Mouse (Mus musculus): ENCODE data around the gene Sirt6. TPM values are rescaled to one million over a fixed set of nuclear protein-coding genes. Genes with fewer than 3 reads are reported as not detected.
"Not testable (repeated sequence)": the region's sequence is repeated elsewhere in the genome, so short reads cannot be mapped to it uniquely, and the experiment has no call there.

Gene Sirt6
- polyA plus RNA-seq, 1 experiment from 2014 or later, result 46.5 TPM

DNA sequence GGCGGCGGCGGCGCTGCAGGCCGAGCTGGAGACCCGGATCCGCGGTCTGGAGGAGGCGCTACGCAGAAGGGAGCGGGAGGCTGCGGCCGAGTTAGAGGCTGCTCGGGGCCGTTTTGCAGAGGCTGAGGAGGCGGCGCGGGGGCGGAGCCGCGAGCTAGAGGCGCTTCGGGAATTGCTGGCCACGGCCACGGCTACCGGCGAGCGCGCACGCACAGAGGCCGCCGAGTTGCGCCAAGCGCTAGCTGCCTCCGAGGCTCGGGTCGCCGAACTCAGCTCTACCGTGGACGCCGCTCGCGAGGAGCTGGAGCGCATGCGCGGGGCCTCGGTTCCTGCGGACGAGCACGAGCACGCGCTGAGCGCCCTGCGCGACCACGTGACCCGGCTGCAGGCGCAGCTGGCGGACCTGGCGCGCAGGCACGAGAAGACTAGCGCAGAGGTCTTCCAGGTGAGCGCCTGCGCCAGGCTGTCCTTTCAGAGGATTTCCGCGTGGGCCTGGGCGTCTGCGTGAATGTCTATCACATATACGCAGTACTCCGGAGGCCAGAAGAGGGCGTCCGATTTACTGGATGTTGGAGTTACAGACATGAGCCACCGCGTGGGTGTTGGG lies 16.0 kb upstream of the Sirt6 start:
- peak; percentile 86 for ATAC-seq (ENCODE audit: insufficient number of reproducible peaks, low FRiP score, low TSS enrichment, low read depth)
- Histone ChIP-seq H3K9me3 (ENCODE audit: control insufficient read depth, low read length) (no peaks in the 10 kb centered on the region), H3K4me1 (ENCODE audit: control insufficient read depth, insufficient read depth, low read length) (peaks cover 10% of the 10 kb centered on the region), H3K27ac (replicated peaks; ENCODE audit: low read depth, low read length) (peak overlapping the region; percentile 94), H3K27me3 (ENCODE audit: control insufficient read depth, insufficient read depth, low read length) (no peaks in the 10 kb centered on the region), H3K9ac (ENCODE audit: low read length) (peak overlapping the region; percentile 80), H3K4me2 (ENCODE audit: low read depth, severe bottlenecking) (peak overlapping the region; percentile 61), H3K4me3 (ENCODE audit: low read depth, low read length) (peak overlapping the region; percentile 60), H3K36me3 (ENCODE audit: control insufficient read depth, insufficient read depth, low read length) (no peaks in the 10 kb centered on the region)
- WGBS, result under 1% methylated on average over 75 of the region's 75 CpGs
- DNase-seq (ENCODE audit: low spot score), result peak; percentile 96

DNA sequence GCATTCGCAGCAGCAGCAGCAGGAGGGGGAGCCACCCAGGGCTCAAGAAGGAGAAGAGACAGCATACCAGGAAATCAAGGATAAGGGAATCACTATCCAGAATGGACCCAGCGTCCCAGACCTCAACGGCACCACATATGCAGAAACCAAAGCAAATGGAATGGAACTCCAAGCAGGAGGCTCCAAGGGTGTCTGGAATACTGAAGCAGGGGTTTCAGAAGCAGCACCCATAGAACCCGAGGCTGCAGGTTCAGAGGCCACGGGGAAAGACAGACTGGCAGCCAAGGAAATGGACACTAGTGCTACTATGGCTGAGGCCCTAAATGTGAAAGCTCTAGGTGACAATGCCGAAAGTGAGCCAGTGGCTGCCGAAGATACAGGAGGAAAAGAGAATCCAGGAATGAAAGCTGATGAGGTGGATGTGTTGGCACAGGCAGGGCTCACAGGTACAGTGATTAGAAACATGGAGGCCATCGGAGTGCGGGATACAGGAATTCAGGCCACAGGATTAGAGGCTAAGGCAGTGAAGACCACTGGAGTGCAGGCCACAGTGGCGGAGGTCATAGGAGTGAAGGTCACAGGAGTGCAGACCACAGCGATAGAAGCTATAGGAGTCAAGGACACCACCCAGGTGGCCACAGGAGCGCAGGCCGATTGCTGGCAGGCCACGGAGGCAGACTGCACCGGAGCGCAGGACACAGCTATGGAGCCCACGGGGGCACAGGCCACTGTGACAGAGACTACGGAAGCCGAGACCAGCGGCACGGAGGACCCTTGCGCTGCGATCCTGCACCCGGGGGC lies 15.3 kb upstream of the Sirt6 start:
- no peak for DNase-seq (ENCODE audit: low spot score)

DNA sequence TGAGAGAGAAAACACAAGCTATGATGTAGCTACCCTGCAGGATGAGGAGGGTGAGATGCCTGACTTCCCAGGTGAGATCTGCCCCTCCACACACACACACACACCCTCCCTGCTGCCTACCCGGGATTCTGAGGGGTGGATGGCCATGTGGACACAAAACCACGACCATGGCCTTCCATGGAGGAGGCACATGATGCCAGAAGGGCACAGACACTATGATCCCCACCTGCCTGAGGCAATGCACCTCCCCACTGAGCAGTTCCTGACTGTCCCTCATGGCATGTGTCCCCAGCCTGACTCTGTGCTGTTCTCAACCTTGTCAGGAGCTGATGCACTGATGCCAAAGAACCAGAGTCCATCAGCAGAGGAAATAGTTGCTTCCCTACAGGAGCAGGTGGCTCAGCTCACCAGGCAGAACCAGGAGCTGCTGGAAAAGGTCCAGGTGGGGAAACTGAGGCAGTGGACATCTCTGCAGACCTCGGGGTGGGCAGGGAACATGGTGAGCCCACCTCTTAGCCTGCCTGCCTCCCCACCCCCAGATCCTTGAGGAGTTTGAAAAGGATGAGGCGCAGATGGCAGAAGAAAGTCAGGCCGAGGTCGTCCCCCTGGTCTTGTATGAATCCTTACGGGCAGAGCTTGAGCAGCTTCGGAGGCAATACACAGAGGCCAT lies 14.5 kb upstream of the Sirt6 start:
- ATAC-seq (ENCODE audit: insufficient number of reproducible peaks, low FRiP score, low TSS enrichment, low read depth) (no peak), DNase-seq (ENCODE audit: low spot score) (no peak)
- 79% methylated on average over 8 of the region's 8 CpGs for WGBS
- Histone ChIP-seq H3K27me3 (ENCODE audit: control insufficient read depth, insufficient read depth, low read length) (no peaks in the 10 kb centered on the region), H3K4me2 (ENCODE audit: low read depth, severe bottlenecking) (peak overlapping the region; percentile 61), H3K4me3 (ENCODE audit: low read depth, low read length) (peak overlapping the region; percentile 60; the same call in 1 of the 2 replicates), H3K4me1 (ENCODE audit: control insufficient read depth, insufficient read depth, low read length) (peaks cover 10% of the 10 kb centered on the region), H3K27ac (replicated peaks; ENCODE audit: low read depth, low read length) (no peak overlapping the region), H3K36me3 (ENCODE audit: control insufficient read depth, insufficient read depth, low read length) (no peaks in the 10 kb centered on the region), H3K9me3 (ENCODE audit: control insufficient read depth, low read length) (no peaks in the 10 kb centered on the region), H3K9ac (ENCODE audit: low read length) (peak overlapping the region; percentile 80; the same call in 1 of the 2 replicates)

More for the DNA sequence above, 15.3 kb upstream of the Sirt6 start:
- Histone ChIP-seq H3K4me2 (ENCODE audit: low read depth, severe bottlenecking) (peak overlapping the region; percentile 61), H3K36me3 (ENCODE audit: control insufficient read depth, insufficient read depth, low read length) (no peaks in the 10 kb centered on the region), H3K9me3 (ENCODE audit: control insufficient read depth, low read length) (no peaks in the 10 kb centered on the region), H3K27ac (replicated peaks; ENCODE audit: low read depth, low read length) (peak overlapping the region; percentile 94), H3K4me3 (ENCODE audit: low read depth, low read length) (peak overlapping the region; percentile 60), H3K9ac (ENCODE audit: low read length) (peak overlapping the region; percentile 80), H3K27me3 (ENCODE audit: control insufficient read depth, insufficient read depth, low read length) (no peaks in the 10 kb centered on the region), H3K4me1 (ENCODE audit: control insufficient read depth, insufficient read depth, low read length) (peaks cover 10% of the 10 kb centered on the region)
- 21% methylated on average over 24 of the region's 24 CpGs for WGBS
- peak; percentile 31 for ATAC-seq (ENCODE audit: insufficient number of reproducible peaks, low FRiP score, low TSS enrichment, low read depth)

DNA sequence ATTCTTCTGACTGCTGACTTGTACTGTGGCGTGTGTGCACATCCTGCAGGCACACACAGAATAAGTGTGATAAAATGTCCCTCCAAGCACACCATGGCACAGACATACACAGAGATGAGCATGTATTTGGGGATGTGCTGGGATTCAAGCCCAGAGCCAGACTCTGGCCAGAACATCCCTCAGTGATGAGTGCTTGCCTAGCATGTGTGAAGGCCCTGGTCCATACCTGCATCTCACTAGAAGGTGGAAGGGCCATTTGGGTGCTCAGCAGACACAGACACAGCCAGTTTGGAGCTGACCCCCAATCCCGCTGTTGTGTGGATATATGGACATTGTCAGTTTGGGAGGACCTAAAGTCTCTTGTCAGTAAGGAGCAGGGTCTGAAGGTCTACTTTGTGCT lies 14.0 kb upstream of the Sirt6 start:
- H3K27me3 ChIP-seq (ENCODE audit: control insufficient read depth, insufficient read depth, low read length), result no peaks in the 10 kb centered on the region
- no peak overlapping the region for H3K9ac ChIP-seq (ENCODE audit: low read length)
- ATAC-seq (ENCODE audit: insufficient number of reproducible peaks, low FRiP score, low TSS enrichment, low read depth) (no peak), DNase-seq (ENCODE audit: low spot score) (no peak)
- H3K36me3 ChIP-seq (ENCODE audit: control insufficient read depth, insufficient read depth, low read length), result no peaks in the 10 kb centered on the region
- H3K4me3 ChIP-seq (ENCODE audit: low read depth, low read length), result no peak overlapping the region
- H3K4me1 ChIP-seq (ENCODE audit: control insufficient read depth, insufficient read depth, low read length), result peaks cover 10% of the 10 kb centered on the region
- H3K4me2 ChIP-seq (ENCODE audit: low read depth, severe bottlenecking), result no peak overlapping the region
- 91% methylated on average over 2 of the region's 2 CpGs for WGBS
- H3K9me3 ChIP-seq (ENCODE audit: control insufficient read depth, low read length), result no peaks in the 10 kb centered on the region
- H3K27ac ChIP-seq (replicated peaks; ENCODE audit: low read depth, low read length), result no peak overlapping the region

DNA sequence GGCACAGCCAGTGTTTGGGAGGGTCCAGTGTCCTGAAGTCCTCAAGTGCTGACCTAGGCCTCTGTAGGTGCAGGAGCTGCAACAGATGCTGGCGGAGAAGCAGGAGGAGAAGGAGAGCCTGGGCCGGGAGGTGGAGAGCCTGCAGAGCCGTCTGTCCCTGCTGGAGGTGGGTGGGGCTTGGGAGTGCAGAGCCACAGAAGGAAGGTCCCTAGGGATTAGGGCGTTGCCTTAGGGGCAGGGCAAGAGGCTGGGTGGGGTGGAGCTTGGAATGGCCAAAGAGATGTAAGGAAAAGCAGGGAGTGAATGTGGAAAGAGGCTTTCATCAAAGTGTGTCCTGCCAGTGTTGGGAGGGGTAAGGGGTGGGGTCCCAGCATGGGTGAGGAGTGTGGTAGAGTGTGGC lies 13.2 kb upstream of the Sirt6 start:
- not testable (repeated sequence) for H3K4me3 ChIP-seq (ENCODE audit: low read depth, low read length); H3K36me3 ChIP-seq (ENCODE audit: control insufficient read depth, insufficient read depth, low read length); H3K27ac ChIP-seq (replicated peaks; ENCODE audit: low read depth, low read length); H3K9ac ChIP-seq (ENCODE audit: low read length); H3K4me2 ChIP-seq (ENCODE audit: low read depth, severe bottlenecking); DNase-seq (ENCODE audit: low spot score); H3K27me3 ChIP-seq (ENCODE audit: control insufficient read depth, insufficient read depth, low read length); ATAC-seq (ENCODE audit: insufficient number of reproducible peaks, low FRiP score, low TSS enrichment, low read depth); H3K9me3 ChIP-seq (ENCODE audit: control insufficient read depth, low read length)
- peaks cover 10% of the 10 kb centered on the region for H3K4me1 ChIP-seq (ENCODE audit: control insufficient read depth, insufficient read depth, low read length)
- 39% methylated on average over 4 of the region's 4 CpGs for WGBS

DNA sequence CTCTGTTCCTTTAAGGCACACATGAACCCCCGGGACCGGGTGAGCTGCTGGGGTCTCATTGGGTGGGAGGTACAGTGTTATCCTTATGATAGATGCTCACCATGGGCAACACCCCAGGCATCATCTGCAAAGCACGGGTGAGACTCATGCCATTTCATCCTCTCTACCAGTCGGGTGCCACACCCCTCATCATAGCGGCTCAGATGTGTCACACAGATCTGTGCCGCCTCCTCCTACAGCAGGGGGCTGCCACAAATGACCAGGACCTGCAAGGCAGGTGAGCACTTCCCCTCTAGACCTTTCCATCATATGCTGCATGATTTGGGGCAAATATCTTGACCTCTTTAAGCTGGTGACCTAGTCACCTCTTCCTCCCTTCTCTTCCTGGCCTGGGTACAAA lies 10.5 kb upstream of the Sirt6 start:
- no peak overlapping the region for H3K4me2 ChIP-seq (ENCODE audit: low read depth, severe bottlenecking)
- DNase-seq (ENCODE audit: low spot score) (no peak), ATAC-seq (ENCODE audit: insufficient number of reproducible peaks, low FRiP score, low TSS enrichment, low read depth) (no peak)
- WGBS, result 62% methylated on average over 6 of the region's 6 CpGs
- no peak overlapping the region for H3K27ac ChIP-seq (replicated peaks; ENCODE audit: low read depth, low read length)
- peaks cover 10% of the 10 kb centered on the region for H3K4me1 ChIP-seq (ENCODE audit: control insufficient read depth, insufficient read depth, low read length)
- H3K9me3 ChIP-seq (ENCODE audit: control insufficient read depth, low read length), result no peaks in the 10 kb centered on the region
- no peaks in the 10 kb centered on the region for H3K27me3 ChIP-seq (ENCODE audit: control insufficient read depth, insufficient read depth, low read length)
- no peak overlapping the region for H3K4me3 ChIP-seq (ENCODE audit: low read depth, low read length)
- no peak overlapping the region for H3K9ac ChIP-seq (ENCODE audit: low read length)
- no peaks in the 10 kb centered on the region for H3K36me3 ChIP-seq (ENCODE audit: control insufficient read depth, insufficient read depth, low read length)

DNA sequence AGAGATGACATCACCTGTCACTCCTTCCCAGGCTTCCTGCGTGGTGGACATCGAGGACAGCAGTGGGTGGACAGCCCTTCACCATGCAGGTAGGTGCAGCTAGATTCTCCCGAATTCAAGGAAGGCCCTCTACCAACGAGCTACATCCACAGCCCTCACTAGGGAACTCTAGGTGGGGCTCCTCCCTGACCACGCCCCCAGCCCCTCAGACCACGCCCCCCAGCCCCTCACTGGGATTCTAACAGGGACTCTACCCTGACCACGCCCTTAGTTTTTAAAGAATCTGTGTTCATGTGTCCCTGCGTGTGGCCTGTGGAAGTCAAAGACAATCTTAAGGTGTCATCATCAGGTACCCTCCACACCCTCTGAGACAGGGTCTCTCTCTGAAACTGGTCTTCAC lies 8.7 kb upstream of the Sirt6 start:
- Histone ChIP-seq H3K4me3 (ENCODE audit: low read depth, low read length) (no peak overlapping the region), H3K27ac (replicated peaks; ENCODE audit: low read depth, low read length) (no peak overlapping the region), H3K4me2 (ENCODE audit: low read depth, severe bottlenecking) (no peak overlapping the region), H3K9me3 (ENCODE audit: control insufficient read depth, low read length) (no peaks in the 10 kb centered on the region), H3K36me3 (ENCODE audit: control insufficient read depth, insufficient read depth, low read length) (no peaks in the 10 kb centered on the region), H3K4me1 (ENCODE audit: control insufficient read depth, insufficient read depth, low read length) (no peaks in the 10 kb centered on the region), H3K27me3 (ENCODE audit: control insufficient read depth, insufficient read depth, low read length) (no peaks in the 10 kb centered on the region), H3K9ac (ENCODE audit: low read length) (no peak overlapping the region)
- DNase-seq (ENCODE audit: low spot score) (no peak), ATAC-seq (ENCODE audit: insufficient number of reproducible peaks, low FRiP score, low TSS enrichment, low read depth) (no peak)
- WGBS, result 11% methylated on average over 8 of the region's 8 CpGs

DNA sequence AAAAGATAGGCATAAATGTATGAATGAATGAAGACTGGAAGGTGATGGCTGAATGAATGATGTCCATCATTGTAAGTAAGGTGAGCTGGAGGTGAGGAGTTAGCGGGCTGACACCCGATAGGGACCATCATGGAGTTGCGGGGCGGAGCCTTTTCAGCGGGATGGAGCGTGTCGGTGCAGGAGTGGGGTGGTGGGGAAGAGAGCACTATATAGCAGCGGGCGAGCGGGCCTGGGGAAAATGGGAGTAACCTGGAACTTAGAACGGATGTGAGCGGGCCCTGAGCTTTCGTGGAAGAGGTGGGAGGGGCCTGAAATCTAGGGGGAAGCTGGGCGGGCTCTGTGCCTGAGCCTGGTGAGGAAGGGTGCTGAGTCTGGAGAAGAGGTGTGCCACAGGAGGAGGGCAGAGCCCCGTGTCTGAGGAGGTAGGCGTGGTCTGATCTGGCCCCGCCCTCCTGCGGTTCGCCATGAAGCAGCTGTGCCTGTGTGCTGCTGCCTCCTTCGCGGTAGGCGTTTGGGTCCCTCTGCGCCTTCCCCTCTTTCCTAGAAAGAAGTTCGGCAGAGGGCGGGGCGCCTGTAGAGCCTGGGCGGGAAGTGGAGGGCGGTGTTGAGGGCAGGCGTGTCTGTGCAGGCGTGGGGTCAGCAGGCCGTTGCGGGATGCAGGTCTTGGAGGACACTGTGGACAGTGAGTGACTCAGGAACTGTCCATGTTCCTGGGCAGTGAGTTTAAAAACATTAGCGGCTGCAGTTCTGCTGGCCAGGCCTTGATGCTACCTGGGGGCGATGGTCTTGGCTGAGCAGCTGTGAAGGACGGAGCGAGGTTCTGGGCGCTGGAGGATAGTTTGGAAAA lies 5.9 kb upstream of the Sirt6 start:
- no peaks in the 10 kb centered on the region for H3K27me3 ChIP-seq (ENCODE audit: control insufficient read depth, insufficient read depth, low read length)
- peak; percentile 92 for DNase-seq (ENCODE audit: low spot score)
- ATAC-seq (ENCODE audit: insufficient number of reproducible peaks, low FRiP score, low TSS enrichment, low read depth), result peak; percentile 89
- H3K27ac ChIP-seq (replicated peaks; ENCODE audit: low read depth, low read length), result 0 out of 2 replicates have a peak overlapping the region, but pooled peaks have one; percentile 47
- peak overlapping the region; percentile 36 for H3K4me3 ChIP-seq (ENCODE audit: low read depth, low read length)
- peak overlapping the region; percentile 73 for H3K4me2 ChIP-seq (ENCODE audit: low read depth, severe bottlenecking)
- peak overlapping the region; percentile 60 for H3K9ac ChIP-seq (ENCODE audit: low read length)
- 3% methylated on average over 37 of the region's 37 CpGs for WGBS
- H3K4me1 ChIP-seq (ENCODE audit: control insufficient read depth, insufficient read depth, low read length), result no peaks in the 10 kb centered on the region
- H3K9me3 ChIP-seq (ENCODE audit: control insufficient read depth, low read length), result no peaks in the 10 kb centered on the region
- no peaks in the 10 kb centered on the region for H3K36me3 ChIP-seq (ENCODE audit: control insufficient read depth, insufficient read depth, low read length)
